ENCODE assay signal across 9 mouse cellular contexts in genomic region chr1:172326684-172327083, GRCm38 (mm10). TPM values are rescaled to one million over a fixed set of nuclear protein-coding genes. Genes with fewer than 3 reads are reported as not detected.
DNase-seq lines count a peak whose midpoint lies in the region; ATAC-seq and TF ChIP-seq lines count a peak whose summit lies in the region.
"Had no signal": no experiment of that assay in that cellular context is flagged by ENCODE, and none has a peak within 500 bp of the region (broad histone marks: within the 10 kb centered on the region; RNA-seq: fewer than 3 reads in every experiment).

No protein-coding gene starts in this region.

- no peaks in the 10 kb centered on the region for H3K36me3 ChIP-seq in neural tube, embryonic 11.5 days (ENCODE audit: control insufficient read depth, insufficient read depth, low read length)
- no peaks in the 10 kb centered on the region for H3K36me3 ChIP-seq in limb, embryonic 13.5 days
- H3K36me3 ChIP-seq in stomach, postnatal 0 days (ENCODE audit: control insufficient read depth, insufficient read depth, low read length), result no peaks in the 10 kb centered on the region

- no peaks in the 10 kb centered on the region for H3K9me3 ChIP-seq in neural tube, embryonic 11.5 days (ENCODE audit: control insufficient read depth, low read length)
- no peaks in the 10 kb centered on the region for H3K9me3 ChIP-seq in limb, embryonic 13.5 days
- no peaks in the 10 kb centered on the region for H3K9me3 ChIP-seq in stomach, postnatal 0 days (ENCODE audit: control insufficient read depth, low read length)

- H3K4me1 ChIP-seq in neural tube, embryonic 11.5 days (ENCODE audit: control insufficient read depth, insufficient read depth, low read length), result peaks cover 13% of the 10 kb centered on the region; the same call in 1 of the 2 replicates
- H3K4me1 ChIP-seq in limb, embryonic 13.5 days, result peaks cover 9% of the 10 kb centered on the region; the same call in 1 of the 2 replicates
- no peaks in the 10 kb centered on the region for H3K4me1 ChIP-seq in stomach, postnatal 0 days (replicated peaks; ENCODE audit: control insufficient read depth, insufficient read depth)

- no peak overlapping the region for H3K27ac ChIP-seq in neural tube, embryonic 11.5 days (ENCODE audit: low read depth, low read length)
- H3K27ac ChIP-seq in limb, embryonic 13.5 days, result no peak overlapping the region
- no peak overlapping the region for H3K27ac ChIP-seq in stomach, postnatal 0 days (replicated peaks)
- H3K27ac ChIP-seq: heart, adult 2 months had no signal

- H3K27me3 ChIP-seq in neural tube, embryonic 11.5 days (ENCODE audit: control insufficient read depth, insufficient read depth, low read length), result peaks cover 16% of the 10 kb centered on the region
- H3K27me3 ChIP-seq in limb, embryonic 13.5 days, result peaks cover 82% of the 10 kb centered on the region
- H3K27me3 ChIP-seq in stomach, postnatal 0 days (ENCODE audit: control insufficient read depth, insufficient read depth, low read length), result no peaks in the 10 kb centered on the region; the same call in 1 of the 2 replicates

- no peak overlapping the region; the same call in 1 of the 2 replicates for H3K9ac ChIP-seq in neural tube, embryonic 11.5 days (ENCODE audit: low read length)
- no peak overlapping the region for H3K9ac ChIP-seq in limb, embryonic 13.5 days
- 0 out of 2 replicates have a peak overlapping the region, but pooled peaks have one; percentile 4 for H3K9ac ChIP-seq in stomach, postnatal 0 days (ENCODE audit: low read length)

- DNase-seq in CD4-positive, CD25-positive, alpha-beta regulatory T cell, adult 2 months (ENCODE audit: low read depth, low spot score), result peak; percentile 39
- DNase-seq in neural tube, embryonic 11.5 days (ENCODE audit: low spot score), result peak; percentile 10
- no peak for DNase-seq in neural tube, embryonic 10.5 days (ENCODE audit: extremely low spot score, low spot score)
- no peak for DNase-seq in stomach, postnatal 0 days (ENCODE audit: low spot score)
- DNase-seq in urinary bladder, postnatal 36 days (ENCODE audit: low spot score in 2 of 2), result no peak
- no peak for DNase-seq in frontal cortex, adult 2 months (ENCODE audit: extremely low spot score in 1 of 2, low spot score in 1 of 2)

- no peak for TF ChIP-seq CTCF in stomach, postnatal 0 days (IDR thresholded peaks at IDR 0.05; ENCODE audit: low read depth)

- H3K4me2 ChIP-seq in neural tube, embryonic 11.5 days (ENCODE audit: low read depth), result peak overlapping the region; percentile 75
- H3K4me2 ChIP-seq in limb, embryonic 13.5 days (replicated peaks), result peak overlapping the region; percentile 85
- peak overlapping the region; percentile 63 for H3K4me2 ChIP-seq in stomach, postnatal 0 days (replicated peaks; ENCODE audit: low read depth)

- peak overlapping the region; percentile 37 for H3K4me3 ChIP-seq in neural tube, embryonic 11.5 days (ENCODE audit: low read depth, low read length)
- H3K4me3 ChIP-seq in limb, embryonic 13.5 days, result peak overlapping the region; percentile 50
- H3K4me3 ChIP-seq in stomach, postnatal 0 days (ENCODE audit: low read depth, low read length), result peak overlapping the region; percentile 38

- ATAC-seq in CD4-positive, CD25-positive, alpha-beta regulatory T cell, adult 4 months, result no peak
- no peak for ATAC-seq in neural tube, embryonic 11.5 days (ENCODE audit: insufficient read depth, low FRiP score, low TSS enrichment)
- ATAC-seq in limb, embryonic 13.5 days (ENCODE audit: low FRiP score, low read depth), result no peak
- no peak for ATAC-seq in stomach, postnatal 0 days (ENCODE audit: low FRiP score, low TSS enrichment)

- TF ChIP-seq EP300 in stomach, postnatal 0 days (optimal IDR thresholded peaks at IDR 0.05), result no peak

- 62% methylated on average over 11 of the region's 11 CpGs for whole genome bisulfite sequencing in neural tube, embryonic 11.5 days
- 56% methylated on average over 11 of the region's 11 CpGs for WGBS in limb, embryonic 13.5 days
- WGBS in stomach, postnatal 0 days, result 52% methylated on average over 11 of the region's 11 CpGs

RNA-seq across cellular contexts. Expression of gene Kcnj9, which starts 2.4 kb away (rescaled TPM):
- polyA plus RNA-seq in CD4-positive, CD25-positive, alpha-beta regulatory T cell, adult 4 months (2017; shearing (Covaris generic)), result not detected
- 0.30 and 0.84 TPM in 2 replicates for polyA plus RNA-seq in neural tube, embryonic 11.5 days (2014; fragmentation: Nextera tagmentation; extraction: Ambion mirVana)
- polyA plus RNA-seq in limb, embryonic 13.5 days (2015; fragmentation: Nextera tagmentation; extraction: Ambion mirVana), result 0.06 TPM in 1 of 2 replicates, not detected in the other
- polyA plus RNA-seq in stomach, postnatal 0 days (2015; fragmentation: Nextera tagmentation; extraction: Ambion mirVana), result 0.07 TPM in 2 replicates
- polyA plus RNA-seq in frontal cortex, adult 2 months (2012; rRNA removed), result 102 and 111 TPM in 2 replicates

RNA-seq across cellular contexts. Expression of gene Kcnj10, which starts 14.3 kb away (rescaled TPM):
- polyA plus RNA-seq in CD4-positive, CD25-positive, alpha-beta regulatory T cell, adult 4 months (2017; shearing (Covaris generic)), result not detected
- 0.85 and 0.93 TPM in 2 replicates for polyA plus RNA-seq in neural tube, embryonic 11.5 days (2014; fragmentation: Nextera tagmentation; extraction: Ambion mirVana)
- 0.04 and 0.05 TPM in 2 replicates for polyA plus RNA-seq in limb, embryonic 13.5 days (2015; fragmentation: Nextera tagmentation; extraction: Ambion mirVana)
- polyA plus RNA-seq in stomach, postnatal 0 days (2015; fragmentation: Nextera tagmentation; extraction: Ambion mirVana), result 0.17 and 0.25 TPM in 2 replicates
- 112 and 122 TPM in 2 replicates for polyA plus RNA-seq in frontal cortex, adult 2 months (2012; rRNA removed)

RNA-seq across cellular contexts. Expression of gene Atp1a2, which starts 28.8 kb away (rescaled TPM):
- polyA plus RNA-seq in CD4-positive, CD25-positive, alpha-beta regulatory T cell, adult 4 months (2017; shearing (Covaris generic)), result under 1 TPM; 0.33 to 0.42 TPM
- polyA plus RNA-seq in neural tube, embryonic 11.5 days (2014; fragmentation: Nextera tagmentation; extraction: Ambion mirVana), result 1.3 and 1.6 TPM in 2 replicates
- polyA plus RNA-seq in limb, embryonic 13.5 days (2015; fragmentation: Nextera tagmentation; extraction: Ambion mirVana), result 5.3 and 5.6 TPM in 2 replicates
- 3.1 and 4.1 TPM in 2 replicates for polyA plus RNA-seq in stomach, postnatal 0 days (2015; fragmentation: Nextera tagmentation; extraction: Ambion mirVana)
- polyA plus RNA-seq in frontal cortex, adult 2 months (2012; rRNA removed), result 495 and 562 TPM in 2 replicates

RNA-seq across cellular contexts. Expression of gene Pigm, which starts 49.7 kb away (rescaled TPM):
- 1 to 10 TPM; 3.6 to 6.0 TPM for polyA plus RNA-seq in CD4-positive, CD25-positive, alpha-beta regulatory T cell, adult 4 months (2017; shearing (Covaris generic))
- 14.2 and 15.1 TPM in 2 replicates for polyA plus RNA-seq in neural tube, embryonic 11.5 days (2014; fragmentation: Nextera tagmentation; extraction: Ambion mirVana)
- polyA plus RNA-seq in limb, embryonic 13.5 days (2015; fragmentation: Nextera tagmentation; extraction: Ambion mirVana), result 6.2 and 6.8 TPM in 2 replicates
- 3.6 and 3.8 TPM in 2 replicates for polyA plus RNA-seq in stomach, postnatal 0 days (2015; fragmentation: Nextera tagmentation; extraction: Ambion mirVana)
- 6.6 and 7.2 TPM in 2 replicates for polyA plus RNA-seq in frontal cortex, adult 2 months (2012; rRNA removed)

Comparison
In these comparisons a context has a peak if more than half of its experiments do, and no peak if none do; other contexts are left out.
1. DNase-seq: peak in CD4-positive, CD25-positive, alpha-beta regulatory T cell, adult 2 months (single experiment) and neural tube, embryonic 11.5 days (single experiment); none in neural tube, embryonic 10.5 days (single experiment), stomach, postnatal 0 days (single experiment), urinary bladder, postnatal 36 days (0 of 2) and frontal cortex, adult 2 months (0 of 2).
2. RNA of gene Kcnj9, which starts 2.4 kb away (polyA plus RNA-seq): 102 to 111 TPM in frontal cortex, adult 2 months; 0.30 to 0.84 TPM in neural tube, embryonic 11.5 days, 0.07 TPM in stomach, postnatal 0 days, 0.06 TPM in limb, embryonic 13.5 days and not detected in CD4-positive, CD25-positive, alpha-beta regulatory T cell, adult 4 months; every median in the first group is over 10 times any median in the second.
3. RNA of gene Kcnj10, which starts 14.3 kb away (polyA plus RNA-seq): 112 to 122 TPM in frontal cortex, adult 2 months; 0.85 to 0.93 TPM in neural tube, embryonic 11.5 days, 0.17 to 0.25 TPM in stomach, postnatal 0 days, not detected in CD4-positive, CD25-positive, alpha-beta regulatory T cell, adult 4 months and 0.04 to 0.05 TPM in limb, embryonic 13.5 days; every median in the first group is over 10 times any median in the second.
4. RNA of gene Atp1a2, which starts 28.8 kb away (polyA plus RNA-seq): 495 to 562 TPM in frontal cortex, adult 2 months; 5.3 to 5.6 TPM in limb, embryonic 13.5 days, 3.1 to 4.1 TPM in stomach, postnatal 0 days, 1.3 to 1.6 TPM in neural tube, embryonic 11.5 days and 0.33 to 0.42 TPM in CD4-positive, CD25-positive, alpha-beta regulatory T cell, adult 4 months; every median in the first group is over 10 times any median in the second.
5. Peak in every context shown above with its lines, with median percentiles within 50 percentile points of each other: H3K4me2 ChIP-seq and H3K4me3 ChIP-seq.